Mouse (Mus musculus) forebrain, embryonic 13.5 days (tissue): ENCODE results near the gene Has3. TPM values are rescaled to one million over a fixed set of nuclear protein-coding genes. Genes with fewer than 3 reads are reported as not detected.

Experiments
- ATAC-seq: fragments of 200-750 bp; cut with Nextera tagmentation; 2 replicates; pipeline ENCODE4 v1.8.0; 2017
- H3K27ac ChIP-seq: fragments of 300-500 bp; sonication (generic); 2 replicates; pipeline ENCODE4 v1.5.1; 2015; ENCODE audit warnings: inconsistent platforms, mild to moderate bottlenecking, moderate library complexity
- H3K27me3 ChIP-seq: fragments of 300-500 bp; sonication (generic); 2 replicates; pipeline ENCODE4 v1.6.1; 2015; ENCODE audit warnings: mild to moderate bottlenecking, inconsistent platforms
- H3K36me3 ChIP-seq: fragments of 300-500 bp; sonication (generic); 2 replicates; pipeline ENCODE4 v1.6.1; 2015; ENCODE audit warnings: mild to moderate bottlenecking, inconsistent platforms; ENCODE audit not compliant: poor library complexity, severe bottlenecking
- H3K4me1 ChIP-seq: fragments of 300-500 bp; sonication (generic); 2 replicates; pipeline ENCODE4 v1.6.1; 2015; ENCODE audit warnings: inconsistent platforms
- H3K4me2 ChIP-seq: fragments of 300-500 bp; sonication (generic); 2 replicates; pipeline ENCODE4 v1.6.1; 2015; ENCODE audit warnings: inconsistent platforms, mild to moderate bottlenecking, moderate library complexity
- H3K4me3 ChIP-seq: fragments of 300-500 bp; sonication (generic); 2 replicates; pipeline ENCODE4 v1.5.1; 2015; ENCODE audit warnings: mild to moderate bottlenecking, inconsistent platforms
- H3K9ac ChIP-seq: fragments of 300-500 bp; sonication (generic); 2 replicates; pipeline ENCODE4 v1.6.1; 2015; ENCODE audit warnings: mild to moderate bottlenecking, inconsistent platforms
- H3K9me3 ChIP-seq: fragments of 300-500 bp; sonication (generic); replicated peaks from 2 replicates; pipeline ENCODE4 v1.6.1; 2016; ENCODE audit warnings: inconsistent platforms
- WGBS: fragments of 180-500 bp; shearing (Covaris S2); methylation state at CpG from one replicate; pipeline ENCODE4 v1.1.7; 2015; 5-methylcytosine and 5-hydroxymethylcytosine counted together
- polyA plus RNA-seq: library from polyadenylated mRNA; unstranded; fragments of >200 nt; fragmentation: Nextera tagmentation; extraction: Ambion mirVana; gene quantifications from 2 replicates; pipeline ENCODE4 v1.2.1, GENCODE M21; 2015

The Has3 gene
- polyA plus RNA-seq, 1 experiment from 2014 or later: 0.65 TPM

- Histone ChIP-seq H3K36me3 (peaks cover 12% of the 10 kb centered on the region; the same call in 1 of the 2 replicates), H3K9ac (peak overlapping the region; percentile 97), H3K27ac (peak overlapping the region; percentile 95), H3K9me3 (no peaks in the 10 kb centered on the region), H3K4me2 (peak overlapping the region; percentile 80), H3K27me3 (no peaks in the 10 kb centered on the region), H3K4me3 (peak overlapping the region; percentile 97), H3K4me1 (peaks cover 23% of the 10 kb centered on the region)
- WGBS: under 1% methylated on average over 15 of the region's 15 CpGs
- ATAC-seq: no peak
Measured at GRCm38 (mm10) chr8:106892210-106892805, 22.3 kb downstream of the Has3 start.

DNA sequence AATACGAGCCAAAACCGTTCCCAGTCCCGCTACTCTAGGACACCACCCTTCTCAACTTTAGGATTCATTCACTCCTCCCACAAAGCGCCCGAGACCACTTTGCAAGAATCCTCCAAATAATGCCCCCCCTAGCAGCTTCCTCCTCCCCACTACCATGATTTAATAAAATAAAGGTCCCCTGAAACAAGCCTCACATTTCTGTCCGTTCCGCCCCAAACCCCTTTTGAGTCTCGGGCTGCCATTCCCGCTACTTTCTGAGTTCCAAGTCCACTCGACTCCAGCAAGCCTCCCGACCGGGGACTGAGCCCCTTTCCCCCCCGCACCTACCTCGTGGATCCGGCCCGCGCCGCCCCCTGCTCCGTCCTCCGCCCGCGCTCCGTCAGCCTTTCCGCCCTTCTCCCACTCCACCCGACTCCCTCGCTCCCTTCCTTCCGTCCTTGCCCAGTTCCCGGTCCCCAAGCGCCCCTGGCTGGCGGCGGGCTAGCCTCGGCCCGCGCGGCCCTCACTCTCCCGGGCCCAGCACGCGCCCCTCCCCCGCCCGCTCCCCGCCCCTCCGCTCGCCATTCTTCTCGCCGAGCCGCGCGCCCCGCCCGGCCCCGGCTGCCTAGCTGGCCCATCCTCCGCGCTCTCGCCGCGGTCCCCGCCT, 22.9 kb downstream of the Has3 start:
- Histone ChIP-seq H3K27me3 (no peaks in the 10 kb centered on the region), H3K9me3 (no peaks in the 10 kb centered on the region), H3K4me3 (peak overlapping the region; percentile 97), H3K4me2 (peak overlapping the region; percentile 80), H3K27ac (peak overlapping the region; percentile 95), H3K4me1 (peaks cover 23% of the 10 kb centered on the region), H3K36me3 (peaks cover 16% of the 10 kb centered on the region), H3K9ac (peak overlapping the region; percentile 97)
- 1% methylated on average over 35 of the region's 57 CpGs for WGBS
- peak; percentile 87 for ATAC-seq

DNA sequence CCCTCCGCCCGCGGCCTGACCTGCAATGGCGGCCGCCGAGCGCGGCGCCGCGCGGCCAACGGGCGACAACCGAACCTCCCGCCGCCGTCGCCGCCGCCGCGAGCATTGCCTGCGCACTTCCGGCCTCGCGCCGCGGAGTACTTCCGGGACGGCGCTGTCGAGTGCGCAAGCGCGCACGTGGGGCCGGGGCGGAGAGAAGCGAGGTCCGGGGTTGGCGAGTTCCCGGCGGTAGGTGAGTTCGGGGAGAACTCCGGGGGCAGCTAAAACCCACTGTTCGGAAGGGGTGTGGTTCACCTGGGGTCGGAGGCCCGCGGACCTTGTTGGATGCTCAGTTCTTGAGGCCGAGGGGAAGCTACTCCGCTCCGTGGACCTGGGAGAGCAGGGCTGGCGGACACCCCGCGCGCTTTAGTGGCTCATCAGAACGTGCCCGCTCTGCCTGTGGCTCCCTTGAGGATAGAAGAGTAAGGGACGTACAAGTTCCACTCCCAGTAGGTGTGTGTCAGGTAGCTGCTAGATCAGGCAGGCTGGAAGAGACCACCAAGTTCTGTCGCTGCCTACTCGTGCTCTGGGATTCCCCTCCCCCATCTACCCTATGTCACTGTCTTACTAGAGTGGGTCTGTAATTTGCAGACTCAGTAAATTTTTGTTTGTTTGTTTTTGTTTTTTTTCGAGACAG, 23.6 kb downstream of the Has3 start, which contains the start of gene Utp4:
Utp4 (plus strand) TSS at position 156 of the 676 bp plus-strand sequence.
- Histone ChIP-seq H3K36me3 (peaks cover 23% of the 10 kb centered on the region), H3K9me3 (no peaks in the 10 kb centered on the region), H3K4me3 (peak within 1 kb of the TSS; percentile 97), H3K4me2 (peak within 1 kb of the TSS; percentile 80), H3K27me3 (no peaks in the 10 kb centered on the region), H3K9ac (peak within 1 kb of the TSS; percentile 97), H3K27ac (peak within 1 kb of the TSS; percentile 95), H3K4me1 (peaks cover 23% of the 10 kb centered on the region)
- ATAC-seq: peak; percentile 97
- under 1% methylated on average over 61 of the region's 63 CpGs for WGBS

- peaks cover 76% of the 10 kb centered on the region for H3K36me3 ChIP-seq
- H3K27ac ChIP-seq: no peak overlapping the region
- H3K27me3 ChIP-seq: no peaks in the 10 kb centered on the region
- peaks cover under 1% of the 10 kb centered on the region for H3K4me1 ChIP-seq
- 96% methylated on average over 5 of the region's 5 CpGs for WGBS
- no peak overlapping the region for H3K4me2 ChIP-seq
- H3K9me3 ChIP-seq: no peaks in the 10 kb centered on the region
- H3K4me3 ChIP-seq: no peak overlapping the region
- no peak for ATAC-seq
- H3K9ac ChIP-seq: no peak overlapping the region
Measured at GRCm38 (mm10) chr8:106899473-106899872, 29.4 kb downstream of the Has3 start.

DNA sequence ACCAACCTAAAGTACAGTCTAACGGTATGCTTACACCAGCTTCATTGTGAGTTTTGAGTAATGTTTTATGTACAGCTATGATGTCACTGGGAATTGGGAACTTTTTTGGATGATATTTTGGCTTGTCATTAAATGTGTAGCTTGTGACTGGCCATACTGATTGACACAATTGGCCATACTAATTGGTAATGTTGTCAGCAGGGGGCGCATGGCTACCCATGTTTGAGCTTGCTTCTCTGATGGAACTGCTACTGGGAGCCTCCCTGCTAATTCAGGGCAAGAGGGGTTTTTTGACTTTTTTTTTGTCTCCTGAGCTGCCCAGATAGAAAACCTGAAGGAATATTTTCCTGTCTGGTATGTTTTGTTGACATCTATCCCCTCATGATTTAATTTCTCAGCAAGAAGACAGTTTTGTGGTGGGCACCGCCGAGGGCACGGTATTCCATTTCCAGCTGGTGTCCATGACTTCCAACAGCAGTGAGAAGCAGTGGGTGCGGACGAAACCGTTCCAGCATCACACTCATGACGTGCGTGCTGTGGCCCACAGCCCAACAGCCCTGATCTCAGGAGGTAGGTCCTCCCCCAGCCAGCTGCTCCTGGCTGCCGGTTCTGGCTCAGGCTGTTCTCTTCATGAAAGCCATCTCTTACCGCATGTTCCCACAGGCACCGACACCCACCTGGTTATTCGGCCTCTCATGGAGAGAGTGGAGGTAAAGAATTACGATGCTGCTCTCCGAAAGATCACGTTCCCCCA, 35.9 kb downstream of the Has3 start:
- Histone ChIP-seq H3K27ac (no peak overlapping the region), H3K36me3 (peaks cover 82% of the 10 kb centered on the region), H3K27me3 (no peaks in the 10 kb centered on the region), H3K4me2 (no peak overlapping the region), H3K9ac (no peak overlapping the region), H3K4me1 (no peaks in the 10 kb centered on the region), H3K4me3 (no peak overlapping the region), H3K9me3 (no peaks in the 10 kb centered on the region)
- WGBS: 94% methylated on average over 17 of the region's 17 CpGs
- no peak for ATAC-seq

DNA sequence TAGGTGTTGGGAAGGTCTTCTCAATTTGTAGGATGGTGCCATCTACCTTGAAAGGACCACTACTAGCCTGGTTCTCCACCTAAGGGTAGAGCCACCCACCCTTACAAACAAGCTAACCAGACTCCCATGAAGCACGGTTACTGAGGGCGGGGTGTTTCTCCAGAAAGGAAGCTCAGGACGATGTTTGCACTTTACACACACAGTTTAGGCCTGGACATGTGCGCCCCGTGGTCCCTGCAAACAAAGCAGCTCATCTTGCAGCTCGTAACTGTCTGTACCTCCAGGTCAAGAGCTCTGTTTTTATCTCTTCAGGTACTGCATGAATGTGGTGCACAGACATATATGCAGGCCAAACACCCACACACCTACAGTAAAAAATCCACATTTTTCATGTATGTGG, 36.6 kb downstream of the Has3 start:
- WGBS: 95% methylated on average over 6 of the region's 6 CpGs
- H3K4me2 ChIP-seq: no peak overlapping the region
- no peak overlapping the region for H3K9ac ChIP-seq
- H3K36me3 ChIP-seq: peaks cover 83% of the 10 kb centered on the region
- H3K27ac ChIP-seq: no peak overlapping the region
- H3K27me3 ChIP-seq: no peaks in the 10 kb centered on the region
- no peaks in the 10 kb centered on the region for H3K9me3 ChIP-seq
- H3K4me3 ChIP-seq: no peak overlapping the region
- no peaks in the 10 kb centered on the region for H3K4me1 ChIP-seq
- no peak for ATAC-seq

GRCm38 (mm10) chr8:106907450-106907849, 37.4 kb downstream of the Has3 start:
- H3K9ac ChIP-seq: no peak overlapping the region
- H3K27ac ChIP-seq: no peak overlapping the region
- H3K4me1 ChIP-seq: no peaks in the 10 kb centered on the region
- no peak for ATAC-seq
- H3K36me3 ChIP-seq: peaks cover 83% of the 10 kb centered on the region
- H3K9me3 ChIP-seq: no peaks in the 10 kb centered on the region
- H3K4me3 ChIP-seq: no peak overlapping the region
- no peaks in the 10 kb centered on the region for H3K27me3 ChIP-seq
- no peak overlapping the region for H3K4me2 ChIP-seq
- WGBS: 91% methylated on average over 6 of the region's 6 CpGs

DNA sequence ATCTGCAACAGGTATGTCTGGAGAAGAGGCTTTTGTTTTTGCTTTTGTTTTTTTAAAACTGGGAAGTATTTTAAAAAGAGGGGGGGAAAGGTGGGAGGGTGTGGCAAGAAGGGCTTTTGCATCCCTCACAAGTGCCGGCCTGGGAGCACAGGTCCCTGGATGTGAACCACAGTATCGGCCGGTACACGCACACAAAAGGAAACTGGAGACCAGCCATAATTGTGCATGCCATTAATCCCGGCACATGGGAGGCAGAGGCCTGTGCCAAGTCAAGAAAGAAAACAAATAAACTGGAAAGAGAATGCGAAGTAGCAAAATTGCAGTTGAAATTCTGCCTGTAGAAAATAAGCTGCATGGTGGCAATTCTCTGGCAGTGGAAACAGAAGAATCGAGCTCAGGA, 38.2 kb downstream of the Has3 start:
- no peak overlapping the region for H3K9ac ChIP-seq
- no peak overlapping the region for H3K4me2 ChIP-seq
- H3K36me3 ChIP-seq: peaks cover 81% of the 10 kb centered on the region
- H3K27ac ChIP-seq: no peak overlapping the region
- no peaks in the 10 kb centered on the region for H3K27me3 ChIP-seq
- no peaks in the 10 kb centered on the region for H3K9me3 ChIP-seq
- WGBS: 72% methylated on average over 7 of the region's 7 CpGs
- ATAC-seq: no peak
- no peaks in the 10 kb centered on the region for H3K4me1 ChIP-seq
- H3K4me3 ChIP-seq: no peak overlapping the region

DNA sequence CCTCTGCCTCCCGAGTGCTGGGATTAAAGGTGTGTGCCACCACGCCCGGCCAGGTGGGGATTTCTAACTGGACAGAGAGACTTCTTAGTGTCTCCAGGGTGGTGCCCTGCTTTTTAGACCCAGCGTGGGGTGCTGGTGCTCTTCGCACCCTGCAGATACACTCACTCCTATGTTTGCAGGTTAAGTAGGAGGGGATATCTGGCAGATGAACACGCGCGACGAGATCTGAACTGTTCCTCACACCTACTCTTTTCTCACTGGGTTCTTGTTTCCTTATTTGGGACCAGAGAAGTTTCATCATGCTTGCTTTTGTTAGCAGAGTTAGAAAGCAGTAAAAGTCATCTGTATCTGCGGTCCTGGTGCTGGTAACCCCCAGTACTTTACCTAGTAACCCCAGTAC, 43.6 kb downstream of the Has3 start:
- H3K4me2 ChIP-seq: no peak overlapping the region
- no peaks in the 10 kb centered on the region for H3K9me3 ChIP-seq
- H3K9ac ChIP-seq: no peak overlapping the region
- ATAC-seq: no peak
- H3K27ac ChIP-seq: no peak overlapping the region
- H3K36me3 ChIP-seq: peaks cover 82% of the 10 kb centered on the region
- no peak overlapping the region for H3K4me3 ChIP-seq
- no peaks in the 10 kb centered on the region for H3K4me1 ChIP-seq
- WGBS: 99% methylated on average over 10 of the region's 10 CpGs
- no peaks in the 10 kb centered on the region for H3K27me3 ChIP-seq

- Histone ChIP-seq H3K27ac (peak overlapping the region; percentile 14), H3K9ac (no peak overlapping the region), H3K36me3 (peaks cover 84% of the 10 kb centered on the region), H3K4me1 (0 out of 2 replicates have a peak, but pooled peaks cover 3% of the 10 kb centered on the region), H3K27me3 (no peaks in the 10 kb centered on the region), H3K9me3 (no peaks in the 10 kb centered on the region), H3K4me2 (no peak overlapping the region), H3K4me3 (no peak overlapping the region)
- ATAC-seq: no peak
- WGBS: 89% methylated on average over 8 of the region's 8 CpGs
Measured at GRCm38 (mm10) chr8:106919721-106920394, 49.8 kb downstream of the Has3 start.

DNA sequence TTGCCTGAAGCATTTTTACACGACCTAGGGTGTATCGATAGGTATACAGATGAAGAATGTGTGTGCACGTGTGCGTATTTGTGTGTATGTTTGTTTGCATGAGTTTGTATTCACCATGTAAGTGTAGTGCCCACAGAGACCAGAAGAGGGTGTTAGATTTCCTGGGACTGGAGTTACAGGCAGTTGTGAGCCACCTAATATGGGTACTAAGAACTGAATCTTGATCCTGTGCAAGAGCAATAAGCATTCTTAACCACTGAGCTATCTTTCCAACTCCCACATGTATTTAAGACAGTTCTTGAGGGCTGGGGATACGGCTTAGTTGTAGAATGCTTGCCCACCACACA, 50.3 kb downstream of the Has3 start:
- Histone ChIP-seq H3K27ac (no peak overlapping the region), H3K4me3 (no peak overlapping the region), H3K27me3 (no peaks in the 10 kb centered on the region), H3K9ac (no peak overlapping the region), H3K9me3 (no peaks in the 10 kb centered on the region), H3K4me1 (0 out of 2 replicates have a peak, but pooled peaks cover 3% of the 10 kb centered on the region), H3K36me3 (peaks cover 79% of the 10 kb centered on the region), H3K4me2 (no peak overlapping the region)
- no peak for ATAC-seq
- WGBS: 95% methylated on average over 5 of the region's 5 CpGs
